26 mouse cellular contexts compared by ENCODE assay signal in genomic region chr5:76051658-76052057, GRCm38 (mm10).
"Had no signal": no experiment of that assay in that cellular context is flagged by ENCODE, and none has a peak within 500 bp of the region (broad histone marks: within the 10 kb centered on the region; RNA-seq: fewer than 3 reads in every experiment).

No protein-coding gene starts in this region.

- H3K27me3 ChIP-seq: embryonic facial prominence, embryonic 12.5 days; embryonic facial prominence, embryonic 13.5 days; embryonic facial prominence, embryonic 15.5 days; forebrain, embryonic 12.5 days; forebrain, embryonic 13.5 days; forebrain, embryonic 15.5 days had no signal

- ATAC-seq: forebrain, embryonic 13.5 days; forebrain, embryonic 14.5 days; forebrain, embryonic 15.5 days; forebrain, embryonic 16.5 days; forebrain, postnatal 0 days had no signal

- H3K4me3 ChIP-seq: embryonic facial prominence, embryonic 10.5 days; embryonic facial prominence, embryonic 12.5 days; embryonic facial prominence, embryonic 13.5 days; embryonic facial prominence, embryonic 15.5 days; erythroblast, embryonic 14.5 days; forebrain, embryonic 10.5 days; forebrain, embryonic 12.5 days; forebrain, embryonic 13.5 days; forebrain, embryonic 15.5 days; gastrocnemius, adult 2 months; heart, adult 2 months had no signal

- H3K9ac ChIP-seq: embryonic facial prominence, embryonic 12.5 days; embryonic facial prominence, embryonic 13.5 days; embryonic facial prominence, embryonic 15.5 days; forebrain, embryonic 12.5 days; forebrain, embryonic 13.5 days; forebrain, embryonic 15.5 days; forebrain, postnatal 0 days had no signal

- H3K27ac ChIP-seq: embryonic facial prominence, embryonic 10.5 days; embryonic facial prominence, embryonic 12.5 days; embryonic facial prominence, embryonic 13.5 days; embryonic facial prominence, embryonic 15.5 days; forebrain, embryonic 10.5 days; forebrain, embryonic 12.5 days; forebrain, embryonic 13.5 days; forebrain, embryonic 15.5 days; gastrocnemius, adult 2 months; heart, adult 2 months had no signal

- H3K4me2 ChIP-seq: embryonic facial prominence, embryonic 12.5 days; embryonic facial prominence, embryonic 13.5 days; embryonic facial prominence, embryonic 15.5 days; forebrain, embryonic 12.5 days; forebrain, embryonic 13.5 days; forebrain, embryonic 15.5 days had no signal

- H3K4me1 ChIP-seq: embryonic facial prominence, embryonic 10.5 days; embryonic facial prominence, embryonic 12.5 days; embryonic facial prominence, embryonic 13.5 days; embryonic facial prominence, embryonic 15.5 days; forebrain, embryonic 10.5 days; forebrain, embryonic 12.5 days; forebrain, embryonic 13.5 days; forebrain, embryonic 15.5 days had no signal

- H3K9me3 ChIP-seq: embryonic facial prominence, embryonic 10.5 days; embryonic facial prominence, embryonic 12.5 days; embryonic facial prominence, embryonic 13.5 days; embryonic facial prominence, embryonic 15.5 days; forebrain, embryonic 10.5 days; forebrain, embryonic 12.5 days; forebrain, embryonic 13.5 days; forebrain, embryonic 15.5 days had no signal

- DNase-seq: cerebellum, adult 8-10 months; cerebellum, adult 9-10 months; cerebellum, adult 9-11 months; cerebellum, postnatal 10 days; cerebellum, postnatal 14 days; cerebellum, postnatal 25 days; cerebellum, postnatal 36 days; embryo, embryonic 11 days; forebrain, postnatal 0 days; gastrocnemius, adult 2 months; gastrocnemius, postnatal 10 days; gastrocnemius, postnatal 14 days; gastrocnemius, postnatal 25 days; gastrocnemius, postnatal 36 days; heart, adult 2 months had no signal

- H3K36me3 ChIP-seq: embryonic facial prominence, embryonic 10.5 days; embryonic facial prominence, embryonic 12.5 days; embryonic facial prominence, embryonic 13.5 days; embryonic facial prominence, embryonic 15.5 days; forebrain, embryonic 10.5 days; forebrain, embryonic 12.5 days; forebrain, embryonic 15.5 days had no signal
